Mouse (Mus musculus) hematopoietic multipotent progenitor cell, adult 10-12 weeks (in vitro differentiated cells): ENCODE data around the gene Cog5. TPM values are rescaled to one million over a fixed set of nuclear protein-coding genes. Genes with fewer than 3 reads are reported as not detected.

ENCODE experiments used
- polyA plus RNA-seq: library from polyadenylated mRNA; stranded (reverse); fragments of >175 nt; gene quantifications from 2 replicates; pipeline ENCODE4 v1.2.3, GENCODE M21; 2012; ENCODE audit warnings: low replicate concordance

Gene Cog5
- polyA plus RNA-seq = 2.3 and 5.5 TPM in 2 replicates

GRCm38 (mm10) chr12:31654197-31654964 lies at the start of gene Cog5, which contains the start of gene Dus4l:
TSS of gene Cog5 (plus strand) at chr12:31654869.
TSS of gene Dus4l (minus strand) at chr12:31654826.

GRCm38 (mm10) chr12:31634343-31635239 lies 20.1 kb upstream of the Cog5 start, which contains the start of gene Bcap29:
TSS of gene Bcap29 (minus strand) at chr12:31634658.

GRCm38 (mm10) chr12:31713600-31713999 lies 58.9 kb downstream of the Cog5 start, which contains the start of gene Gpr22:
TSS of gene Gpr22 (minus strand) at chr12:31713947.

GRCm38 (mm10) chr12:31949759-31950658 lies 295.3 kb downstream of the Cog5 start, which contains the start of gene Hbp1:
TSS of gene Hbp1 (minus strand) at chr12:31950535.

Other genes with a start within 250 kb of the Cog5 start
- 2.9 and 3.6 TPM in 2 replicates for gene Cbll1, start 155.3 kb upstream of the Cog5 start, polyA plus RNA-seq
- gene Slc26a4, start 94.9 kb upstream of the Cog5 start, polyA plus RNA-seq = not detected in 2 replicates
- gene Bcap29, start 20.2 kb upstream of the Cog5 start, polyA plus RNA-seq = 4.8 and 21.3 TPM in 2 replicates
- 4.1 and 10.4 TPM in 2 replicates for gene Dus4l, start within 50 bp of the Cog5 start, polyA plus RNA-seq
- not detected in 2 replicates for gene Gpr22, start 59.1 kb downstream of the Cog5 start, polyA plus RNA-seq